Mouse (Mus musculus): ENCODE measurements around the gene Bnipl. TPM values are rescaled to one million over a fixed set of nuclear protein-coding genes. Genes with fewer than 3 reads are reported as not detected.

Bnipl gene
- not detected for polyA plus RNA-seq (2017; shearing (Covaris generic))

GRCm38 (mm10) chr3:95250783-95251424 lies at the start of gene Bnipl:
TSS of gene Bnipl (minus strand) at chr3:95251193.

GRCm38 (mm10) chr3:95281216-95282126 lies 30.5 kb upstream of the Bnipl start, which contains the start of the genes Mindy1 and Prune1:
TSS of gene Mindy1 (plus strand) at chr3:95281345.
TSS of gene Prune1 (minus strand) at chr3:95282076.

GRCm38 (mm10) chr3:95241498-95241897 lies 9.5 kb downstream of the Bnipl start, which contains the start of gene Gm128:
TSS of gene Gm128 (minus strand) at chr3:95241598.

GRCm38 (mm10) chr3:95231298-95232221 lies 19.4 kb downstream of the Bnipl start, which contains the start of gene Mllt11:
TSS of gene Mllt11 (minus strand) at chr3:95232171.

GRCm38 (mm10) chr3:95228148-95228893 lies 22.7 kb downstream of the Bnipl start, which contains the start of gene Cdc42se1:
TSS of gene Cdc42se1 (plus strand) at chr3:95228732.

GRCm38 (mm10) chr3:95217255-95218134 lies 33.5 kb downstream of the Bnipl start, which contains the start of gene Gabpb2:
TSS of gene Gabpb2 (minus strand) at chr3:95217916.

Other genes starting within 250 kb of the Bnipl start
- gene Zfp687, start 235.7 kb downstream of the Bnipl start, polyA plus RNA-seq (2017; shearing (Covaris generic)), result 82.6 TPM
- gene Psmd4, start 208.6 kb downstream of the Bnipl start, polyA plus RNA-seq (2017; shearing (Covaris generic)), result 335 TPM
- 36.5 TPM for gene Pip5k1a, start 144.3 kb downstream of the Bnipl start, polyA plus RNA-seq (2017; shearing (Covaris generic))
- 115 TPM for gene Vps72, start 140.2 kb downstream of the Bnipl start, polyA plus RNA-seq (2017; shearing (Covaris generic))
- gene Tmod4, start 126.7 kb downstream of the Bnipl start, polyA plus RNA-seq (2017; shearing (Covaris generic)), result 3.1 TPM
- 121 TPM for gene Scnm1, start 117.2 kb downstream of the Bnipl start, polyA plus RNA-seq (2017; shearing (Covaris generic))
- 38.7 TPM for gene Lysmd1, start 117.1 kb downstream of the Bnipl start, polyA plus RNA-seq (2017; shearing (Covaris generic))
- gene Tnfaip8l2, start 108.8 kb downstream of the Bnipl start, polyA plus RNA-seq (2017; shearing (Covaris generic)), result 310 TPM
- 0.24 TPM for gene Sema6c, start 90.7 kb downstream of the Bnipl start, polyA plus RNA-seq (2017; shearing (Covaris generic))
- 38.0 TPM for gene Gabpb2, start 33.3 kb downstream of the Bnipl start, polyA plus RNA-seq (2017; shearing (Covaris generic))
- 512 TPM for gene Cdc42se1, start 22.5 kb downstream of the Bnipl start, polyA plus RNA-seq (2017; shearing (Covaris generic))
- gene Mllt11, start 19.0 kb downstream of the Bnipl start, polyA plus RNA-seq (2017; shearing (Covaris generic)), result 9.7 TPM
- gene Gm128, start 9.6 kb downstream of the Bnipl start, polyA plus RNA-seq (2017; shearing (Covaris generic)), result 1.6 TPM
- gene Mindy1, start 30.2 kb upstream of the Bnipl start, polyA plus RNA-seq (2017; shearing (Covaris generic)), result 28.5 TPM
- 8.7 TPM for gene Prune1, start 30.9 kb upstream of the Bnipl start, polyA plus RNA-seq (2017; shearing (Covaris generic))
- gene Anxa9, start 56.0 kb upstream of the Bnipl start, polyA plus RNA-seq (2017; shearing (Covaris generic)), result 0.60 TPM
- gene Cers2, start 63.6 kb upstream of the Bnipl start, polyA plus RNA-seq (2017; shearing (Covaris generic)), result 305 TPM
- gene Setdb1, start 106.0 kb upstream of the Bnipl start, polyA plus RNA-seq (2017; shearing (Covaris generic)), result 49.6 TPM
- not detected for gene 4930558C23Rik, start 151.6 kb upstream of the Bnipl start, polyA plus RNA-seq (2017; shearing (Covaris generic))
- gene Arnt, start 183.2 kb upstream of the Bnipl start, polyA plus RNA-seq (2017; shearing (Covaris generic)), result 60.8 TPM
- 0.19 TPM for gene Ctsk, start 248.1 kb upstream of the Bnipl start, polyA plus RNA-seq (2017; shearing (Covaris generic))

Measured in CD4-positive, CD25-positive, alpha-beta regulatory T cell, adult 9 weeks (primary cell).